Mouse (Mus musculus) MEL (cell line): Measurements from ENCODE around the gene Iqcd. TPM values are rescaled to one million over a fixed set of nuclear protein-coding genes. Genes with fewer than 3 reads are reported as not detected.

Experiments used
- DNase-seq: peaks from one replicate; pipeline ENCODE4 v3.0.0; 2011; ENCODE audit warnings: low read depth, low spot score
- H3K27ac ChIP-seq: 2 replicates; pipeline ENCODE4 v1.5.1; 2012; ENCODE audit warnings: low read depth, mild to moderate bottlenecking, control low read depth, low read length, moderate library complexity; ENCODE audit not compliant: control insufficient read depth
- H3K27me3 ChIP-seq, 2 experiments: fragments of 150-350 bp in 1 of 2; sonication (generic) in 1 of 2; 2 replicates each; pipeline ENCODE4 v1.6.1; 2012; ENCODE audit warnings: low read length in 2 of 2, mild to moderate bottlenecking in 2 of 2, improper control_type of control experiment in 1 of 2, moderate library complexity in 1 of 2; ENCODE audit not compliant: insufficient read depth in 2 of 2, control insufficient read depth in 1 of 2
- H3K36me3 ChIP-seq, 2 experiments: 2 replicates each; pipeline ENCODE4 v1.6.1; 2012 to 2014; ENCODE audit warnings: low read length in 2 of 2, improper control_type of control experiment in 1 of 2, inconsistent platforms in 1 of 2, mild to moderate bottlenecking in 1 of 2; ENCODE audit not compliant: insufficient read depth in 2 of 2, control insufficient read depth in 1 of 2
- H3K4me1 ChIP-seq, 2 experiments: fragments of 150-350 bp in 1 of 2; sonication (generic) in 1 of 2; 2 replicates each; pipeline ENCODE4 v1.6.1; 2012; ENCODE audit warnings: low read length in 2 of 2, improper control_type of control experiment in 1 of 2, mild to moderate bottlenecking in 1 of 2; ENCODE audit not compliant: insufficient read depth in 2 of 2, control insufficient read depth in 1 of 2
- H3K4me3 ChIP-seq, 2 experiments: fragments of 150-350 bp in 1 of 2; sonication (generic) in 1 of 2; 2 replicates each; pipeline ENCODE4 v1.5.1; 2012; ENCODE audit warnings: low read depth in 2 of 2, low read length in 2 of 2, mild to moderate bottlenecking in 2 of 2, moderate library complexity in 2 of 2, control low read depth in 1 of 2, improper control_type of control experiment in 1 of 2; ENCODE audit not compliant: control insufficient read depth in 1 of 2, insufficient read depth in 1 of 2
- H3K79me2 ChIP-seq: 2 replicates; pipeline ENCODE4 v1.6.1; 2012; ENCODE audit warnings: mild to moderate bottlenecking, low read length, moderate library complexity; ENCODE audit not compliant: control insufficient read depth, poor library complexity, insufficient read depth
- H3K9ac ChIP-seq: 2 replicates; pipeline ENCODE4 v1.6.1; 2012; ENCODE audit warnings: low read depth, mild to moderate bottlenecking, control low read depth, low read length, moderate library complexity; ENCODE audit not compliant: control insufficient read depth, poor library complexity, severe bottlenecking
- H3K9me3 ChIP-seq: fragments of 150-350 bp; sonication (generic); replicated peaks from 2 replicates; pipeline ENCODE4 v1.6.1; 2012; ENCODE audit warnings: mild to moderate bottlenecking, low read length, improper control_type of control experiment, moderate library complexity; ENCODE audit not compliant: insufficient read depth
- BHLHE40 ChIP-seq: IDR thresholded peaks from 2 replicates; pipeline ENCODE4 v1.6.1; 2012; ENCODE audit warnings: low read depth, mild to moderate bottlenecking, inconsistent platforms, low read length, improper control_type of control experiment, borderline replicate concordance
- CHD1 ChIP-seq: IDR thresholded peaks from 2 replicates; pipeline ENCODE4 v1.6.1; 2012; ENCODE audit warnings: low read depth, mild to moderate bottlenecking, inconsistent platforms, low read length, improper control_type of control experiment
- CHD2 ChIP-seq: IDR thresholded peaks from 2 replicates; pipeline ENCODE4 v1.6.1; 2011; ENCODE audit warnings: low read length, improper control_type of control experiment
- GATA1 ChIP-seq: IDR thresholded peaks from 2 replicates; pipeline ENCODE4 v1.6.1; 2011; ENCODE audit warnings: low read depth, low read length, improper control_type of control experiment
- HCFC1 ChIP-seq: IDR thresholded peaks from 2 replicates; pipeline ENCODE4 v1.6.1; 2012; ENCODE audit warnings: low read depth, mild to moderate bottlenecking, inconsistent platforms, low read length, improper control_type of control experiment, moderate library complexity
- MAFK ChIP-seq: IDR thresholded peaks from 2 replicates; pipeline ENCODE4 v1.6.1; 2011; ENCODE audit warnings: low read depth, mild to moderate bottlenecking, low read length, improper control_type of control experiment, borderline replicate concordance
- MXI1 ChIP-seq: IDR thresholded peaks from 2 replicates; pipeline ENCODE4 v1.6.1; 2011; ENCODE audit warnings: mild to moderate bottlenecking, low read depth, low read length, improper control_type of control experiment
- MYC ChIP-seq: IDR thresholded peaks from 2 replicates; pipeline ENCODE4 v1.6.1; 2011; ENCODE audit warnings: low read depth, mild to moderate bottlenecking, low read length, improper control_type of control experiment, moderate library complexity
- NELFE ChIP-seq: IDR thresholded peaks from 2 replicates; pipeline ENCODE4 v1.6.1; 2011; ENCODE audit warnings: low read depth, low read length, improper control_type of control experiment
- NRF1 ChIP-seq: IDR thresholded peaks from 2 replicates; pipeline ENCODE4 v1.6.1; 2014; ENCODE audit warnings: low read depth, mild to moderate bottlenecking, inconsistent platforms, low read length, improper control_type of control experiment, moderate library complexity; ENCODE audit not compliant: poor library complexity, insufficient read depth, severe bottlenecking
- POLR2A ChIP-seq, 2 experiments: IDR thresholded peaks; 2 replicates each; pipeline ENCODE4 v1.6.1; 2011 to 2012; ENCODE audit warnings: low read length in 2 of 2, mild to moderate bottlenecking in 2 of 2, control low read depth in 1 of 2, improper control_type of control experiment in 1 of 2, low read depth in 1 of 2, moderate library complexity in 1 of 2; ENCODE audit not compliant: control insufficient read depth in 1 of 2, insufficient read depth in 1 of 2, poor library complexity in 1 of 2
- POLR2AphosphoS2 ChIP-seq: IDR thresholded peaks from 2 replicates; pipeline ENCODE4 v1.6.1; 2011; ENCODE audit warnings: low read length, improper control_type of control experiment
- POLR2AphosphoS5 ChIP-seq: IDR thresholded peaks from 2 replicates; pipeline ENCODE4 v1.6.1; 2012; ENCODE audit warnings: low read depth, borderline replicate concordance, mild to moderate bottlenecking, inconsistent platforms, low read length, moderate library complexity, mixed read lengths
- RAD21 ChIP-seq: IDR thresholded peaks from 2 replicates; pipeline ENCODE4 v1.6.1; 2011; ENCODE audit warnings: mild to moderate bottlenecking, low read depth, low read length, improper control_type of control experiment
- RCOR1 ChIP-seq: IDR thresholded peaks from 2 replicates; pipeline ENCODE4 v1.6.1; 2012; ENCODE audit warnings: low read depth, mild to moderate bottlenecking, inconsistent platforms, low read length, improper control_type of control experiment
- SIN3A ChIP-seq: IDR thresholded peaks from 2 replicates; pipeline ENCODE4 v1.6.1; 2012; ENCODE audit warnings: low read length, improper control_type of control experiment, inconsistent platforms
- TBP ChIP-seq: IDR thresholded peaks from 2 replicates; pipeline ENCODE4 v1.8.0; 2011; ENCODE audit warnings: low read depth, low read length, improper control_type of control experiment
- UBTF ChIP-seq: IDR thresholded peaks from 2 replicates; pipeline ENCODE4 v1.6.1; 2012; ENCODE audit warnings: low read depth, mild to moderate bottlenecking, inconsistent platforms, low read length, improper control_type of control experiment, moderate library complexity, borderline replicate concordance; ENCODE audit not compliant: insufficient read depth
- ZNF384 ChIP-seq: IDR thresholded peaks from 2 replicates; pipeline ENCODE4 v1.6.1; 2012; ENCODE audit warnings: low read depth, mild to moderate bottlenecking, inconsistent platforms, low read length, improper control_type of control experiment
- polyA plus RNA-seq, 2 experiments: library from polyadenylated mRNA; stranded (reverse) in 1 of 2; unstranded in 1 of 2; fragments of >175 nt in 1 of 2; fragments of >200 nt in 1 of 2; gene quantifications; 2 replicates each; pipeline versions ENCODE4 v1.2.1 to v1.2.4; 2012; ENCODE audit warnings: low replicate concordance in 2 of 2, low read depth in 1 of 2; ENCODE audit not compliant: insufficient read length in 2 of 2, insufficient read depth in 1 of 2, missing spikeins in 1 of 2
- total RNA-seq: library from RNA; depleted of rRNA; stranded (reverse); fragments of 300-350 nt; gene quantifications from 2 replicates; pipeline ENCODE4 v1.2.3, GENCODE M21; 2012

The Iqcd gene
- total and polyA plus RNA-seq, 3 experiments, result 1.1 to 2.2 TPM; not detected in 1

DNA sequence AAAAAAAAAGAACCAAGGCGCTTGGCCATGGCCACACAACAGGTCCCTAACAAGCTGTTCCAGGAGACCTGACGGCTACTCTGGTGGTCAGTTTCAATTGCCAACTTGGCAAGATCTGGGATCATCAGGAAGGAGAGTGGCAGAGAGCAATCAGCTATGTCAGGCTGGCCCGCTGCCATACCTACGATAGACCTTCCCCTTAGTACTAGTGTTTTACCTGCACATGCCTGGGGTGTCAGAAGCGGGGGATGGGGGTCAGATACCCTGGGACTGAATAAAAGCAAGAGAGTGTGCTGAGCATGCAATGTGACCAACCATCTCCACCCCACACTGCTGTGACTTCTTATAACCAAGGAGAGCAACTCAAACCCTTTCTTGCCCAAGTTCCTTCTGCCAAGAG is 22.1 kb downstream of the Iqcd start:
- H3K4me3 ChIP-seq, result no peak overlapping the region

DNA sequence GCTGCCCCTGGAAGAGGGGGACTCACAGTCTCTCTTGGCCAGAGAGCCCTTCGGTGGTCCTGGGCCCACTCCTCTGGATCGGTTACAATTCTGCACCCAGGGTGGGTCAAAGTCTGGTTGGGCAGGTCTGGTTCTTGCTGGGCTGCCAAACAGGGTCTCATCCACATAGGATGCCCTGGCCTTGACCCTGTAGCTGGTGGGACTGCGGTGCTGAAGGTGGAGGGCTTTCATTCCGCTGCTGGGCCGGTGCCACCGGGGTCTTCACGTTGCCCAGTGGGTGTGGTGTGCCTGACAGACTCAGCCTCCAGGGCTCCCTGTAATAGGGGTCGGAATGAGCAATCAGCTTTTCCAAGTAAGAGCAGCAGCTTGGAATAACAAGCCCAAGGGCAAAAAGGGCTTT is 22.6 kb downstream of the Iqcd start:
- no peaks in the 10 kb centered on the region; a peak in 1 of 4 replicates for H3K36me3 ChIP-seq
- H3K9ac ChIP-seq, result peak overlapping the region; percentile 64
- no peaks in the 10 kb centered on the region for H3K27me3 ChIP-seq
- H3K79me2 ChIP-seq, result peaks cover 29% of the 10 kb centered on the region
- DNase-seq, result no peak
- H3K27ac ChIP-seq, result peak overlapping the region; percentile 2; the same call in 1 of the 2 replicates
- H3K4me1 ChIP-seq, result peaks cover 2 to 9% of the 10 kb centered on the region in 2 experiments; a peak in 2 of 4 replicates
- H3K9me3 ChIP-seq, result no peaks in the 10 kb centered on the region
- H3K4me3 ChIP-seq, result peak overlapping the region; percentile 71 to 73
- TF ChIP-seq HCFC1 (0 out of 2 replicates have a peak, but pooled peaks have one; percentile 11), ZNF384 (no peak)

More for the DNA sequence above, 22.1 kb downstream of the Iqcd start:
- H3K4me1 ChIP-seq, result peaks cover 2 to 9% of the 10 kb centered on the region in 2 experiments; a peak in 2 of 4 replicates
- H3K9me3 ChIP-seq, result no peaks in the 10 kb centered on the region
- no peak overlapping the region for H3K27ac ChIP-seq
- no peak overlapping the region for H3K9ac ChIP-seq
- H3K36me3 ChIP-seq, result no peaks in the 10 kb centered on the region; a peak in 1 of 4 replicates
- TF ChIP-seq GATA1 (no peak), CHD2 (no peak), MAFK (no peak), HCFC1 (no peak), RAD21 (no peak), RCOR1 (no peak), BHLHE40 (no peak), POLR2AphosphoS5 (no peak)
- no peak for DNase-seq
- H3K27me3 ChIP-seq, result no peaks in the 10 kb centered on the region
- peaks cover 25% of the 10 kb centered on the region for H3K79me2 ChIP-seq

DNA sequence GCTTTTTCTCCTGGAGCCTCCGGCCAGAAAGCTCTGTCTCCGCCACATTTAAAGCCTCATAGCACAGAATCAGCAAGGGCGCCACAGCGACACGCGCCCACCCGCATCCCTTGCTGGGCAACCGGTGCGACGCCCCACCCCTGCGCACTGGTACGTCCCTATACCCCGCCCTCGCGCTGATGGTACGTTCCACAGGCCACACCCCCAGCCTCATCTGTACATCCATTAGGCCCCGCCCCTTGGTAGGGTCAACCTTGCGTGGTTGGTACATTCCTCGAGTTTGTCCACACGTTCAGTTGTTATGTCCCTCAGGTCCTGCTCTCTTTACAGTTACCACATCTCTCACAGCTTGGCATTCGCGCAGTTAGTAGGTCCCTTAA is 23.6 kb downstream of the Iqcd start, which contains the start of the genes Rita1 and Ddx54:
Rita1 (minus strand) TSS at position 148 of the 380 bp plus-strand sequence.
Ddx54 (plus strand) TSS at position 298 of the 380 bp plus-strand sequence.
- TF ChIP-seq UBTF (no peak), POLR2AphosphoS2 (no peak), MYC (peak; percentile 69; the same call in 1 of the 2 replicates), HCFC1 (peak; percentile 65; the same call in 1 of the 2 replicates), SIN3A (peak; percentile 91), TBP (peak; percentile 77), CHD1 (peak; percentile 100), RCOR1 (no peak), MXI1 (peak; percentile 89), POLR2A (IDR thresholded peaks at IDR 0.05; ENCODE audit: control insufficient read depth in 1 of 2, insufficient read depth in 1 of 2, low read depth in 1 of 2, low read length in 2 of 2, poor library complexity in 1 of 2) (peak in 1 of 2 experiments; percentile 39; a peak in 1 of 4 replicates), NRF1 (peak; percentile 61), NELFE (peak; percentile 70)
- Histone ChIP-seq H3K27me3 (no peaks in the 10 kb centered on the region), H3K9me3 (no peaks in the 10 kb centered on the region), H3K4me1 (peaks cover 2 to 9% of the 10 kb centered on the region in 2 experiments; a peak in 2 of 4 replicates), H3K4me3 (peak within 1 kb of the TSS; percentile 88), H3K27ac (peak within 1 kb of the TSS; percentile 78), H3K36me3 (no peaks in the 10 kb centered on the region; a peak in 1 of 4 replicates), H3K79me2 (peaks cover 29% of the 10 kb centered on the region), H3K9ac (peak within 1 kb of the TSS; percentile 90)
- DNase-seq, result peak; percentile 97
